ENCODE assay signal across 8 mouse cellular contexts in the genomic region with DNA sequence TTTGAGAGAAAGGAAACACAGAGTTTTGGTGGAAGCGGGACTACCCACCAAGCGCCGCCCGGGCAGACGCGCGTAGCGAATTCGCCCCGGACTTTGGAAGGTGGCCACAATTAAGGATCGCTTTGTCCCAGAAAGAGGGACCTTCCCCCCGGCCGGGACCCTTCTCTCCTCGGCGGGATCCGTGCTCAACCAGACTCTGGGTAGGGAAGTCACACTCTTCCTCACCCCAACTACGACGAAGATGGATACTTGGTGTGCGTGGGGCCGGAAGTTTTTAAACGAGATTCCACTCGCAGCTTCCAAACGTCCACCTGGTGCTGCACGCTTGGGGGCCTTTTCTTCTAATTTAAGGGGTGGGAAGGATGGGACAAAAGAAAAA. TPM values are rescaled to one million over a fixed set of nuclear protein-coding genes. Genes with fewer than 3 reads are reported as not detected.
DNase-seq lines count a peak whose midpoint lies in the region; ATAC-seq and TF ChIP-seq lines count a peak whose summit lies in the region.

No protein-coding gene starts in this region.

- under 1% methylated on average over 24 of the region's 24 CpGs for WGBS in forebrain, embryonic 16.5 days
- under 1% methylated on average over 24 of the region's 24 CpGs for WGBS in kidney, adult 2 months
- 0% methylated on average over 24 of the region's 24 CpGs for WGBS in stomach, postnatal 0 days

- no peak for TF ChIP-seq POLR2A in brain, embryonic 14.5 days (IDR thresholded peaks at IDR 0.05; ENCODE audit: borderline replicate concordance, extremely low read depth, insufficient read depth, insufficient read length, poor library complexity, severe bottlenecking)
- no peak for TF ChIP-seq POLR2A in kidney, adult 2 months (IDR thresholded peaks at IDR 0.05; ENCODE audit: low read depth, low read length)

- peak overlapping the region; percentile 92 for H3K9ac ChIP-seq in forebrain, embryonic 16.5 days (replicated peaks; ENCODE audit: low read depth, low read length)
- H3K9ac ChIP-seq in stomach, postnatal 0 days (ENCODE audit: low read length) = peak overlapping the region; percentile 91

- H3K4me3 ChIP-seq in forebrain, embryonic 16.5 days (replicated peaks; ENCODE audit: low read length) = peak overlapping the region; percentile 77
- peak overlapping the region; percentile 59 for H3K4me3 ChIP-seq in kidney, adult 2 months (ENCODE audit: insufficient read depth, low read depth, low read length)
- peak overlapping the region; percentile 91 for H3K4me3 ChIP-seq in stomach, postnatal 0 days (ENCODE audit: low read depth, low read length)

- H3K36me3 ChIP-seq in forebrain, embryonic 16.5 days (ENCODE audit: control insufficient read depth, insufficient read depth) = no peaks in the 10 kb centered on the region
- H3K36me3 ChIP-seq in kidney, adult 2 months (ENCODE audit: control insufficient read depth, insufficient read depth, low read length) = no peaks in the 10 kb centered on the region
- no peaks in the 10 kb centered on the region for H3K36me3 ChIP-seq in stomach, postnatal 0 days (ENCODE audit: control insufficient read depth, insufficient read depth, low read length)

- ATAC-seq in forebrain, embryonic 16.5 days = no peak
- no peak for ATAC-seq in stomach, postnatal 0 days (ENCODE audit: low FRiP score, low TSS enrichment)
- ATAC-seq in inflammation-experienced regulatory T-cells, adult 6 months = no peak

- H3K27me3 ChIP-seq in forebrain, embryonic 16.5 days (replicated peaks; ENCODE audit: control insufficient read depth, insufficient read depth, low read length) = no peaks in the 10 kb centered on the region
- H3K27me3 ChIP-seq in kidney, adult 2 months (replicated peaks; ENCODE audit: control insufficient read depth, insufficient read depth, low read length) = no peaks in the 10 kb centered on the region
- no peaks in the 10 kb centered on the region for H3K27me3 ChIP-seq in stomach, postnatal 0 days (ENCODE audit: control insufficient read depth, insufficient read depth, low read length)

- DNase-seq in layer of hippocampus, postnatal 36 days = peak; percentile 36 to 49
- DNase-seq in layer of hippocampus, adult 8-10 months (ENCODE audit: low spot score in 2 of 2) = no peak
- peak; percentile 55 for DNase-seq in brain, embryonic 14.5 days (ENCODE audit: low read depth)
- DNase-seq in kidney, adult 2 months = peak; percentile 63
- peak; percentile 50 for DNase-seq in lung, postnatal 10 days
- DNase-seq in stomach, postnatal 0 days (ENCODE audit: low spot score) = peak; percentile 36

- no peaks in the 10 kb centered on the region for H3K9me3 ChIP-seq in forebrain, embryonic 16.5 days (ENCODE audit: control insufficient read depth, low read length)
- no peaks in the 10 kb centered on the region for H3K9me3 ChIP-seq in stomach, postnatal 0 days (ENCODE audit: control insufficient read depth, low read length)

- no peak for TF ChIP-seq CTCF in brain, embryonic 14.5 days (IDR thresholded peaks at IDR 0.05; ENCODE audit: borderline replicate concordance, extremely low read depth, insufficient read depth, insufficient read length)
- no peak for TF ChIP-seq CTCF in kidney, adult 2 months (conservative IDR thresholded peaks at IDR 0.05; ENCODE audit: insufficient read depth, insufficient read length, low read depth, low read length)
- no peak for TF ChIP-seq CTCF in stomach, postnatal 0 days (IDR thresholded peaks at IDR 0.05; ENCODE audit: low read depth)

- H3K4me1 ChIP-seq in forebrain, embryonic 16.5 days (replicated peaks; ENCODE audit: control insufficient read depth, insufficient read depth, low read length) = peaks cover 35% of the 10 kb centered on the region
- peaks cover 17% of the 10 kb centered on the region for H3K4me1 ChIP-seq in kidney, adult 2 months (ENCODE audit: control insufficient read depth, insufficient read depth, low read length)
- peaks cover 11% of the 10 kb centered on the region for H3K4me1 ChIP-seq in stomach, postnatal 0 days (replicated peaks; ENCODE audit: control insufficient read depth, insufficient read depth)

- peak overlapping the region; percentile 92 for H3K4me2 ChIP-seq in forebrain, embryonic 16.5 days (ENCODE audit: low read length)
- H3K4me2 ChIP-seq in stomach, postnatal 0 days (replicated peaks; ENCODE audit: low read depth) = peak overlapping the region; percentile 98

- H3K27ac ChIP-seq in forebrain, embryonic 16.5 days (ENCODE audit: low read length) = peak overlapping the region; percentile 95; the same call in 1 of the 2 replicates
- H3K27ac ChIP-seq in kidney, adult 2 months (ENCODE audit: insufficient read depth, low read depth, low read length) = peak overlapping the region; percentile 91
- peak overlapping the region; percentile 96 for H3K27ac ChIP-seq in stomach, postnatal 0 days (replicated peaks)

- no peak for TF ChIP-seq EP300 in stomach, postnatal 0 days (optimal IDR thresholded peaks at IDR 0.05)

RNA-seq across cellular contexts. Expression of gene Slc38a10, which starts 36.9 kb away (rescaled TPM):
- 10 to 100 TPM; 80.2 to 86.1 TPM for total RNA-seq in layer of hippocampus, postnatal 36 days (2021)
- total RNA-seq in layer of hippocampus, adult 8-10 months (2022) = 10 to 100 TPM; 83.1 to 95.2 (median 88.8) TPM
- 122 and 134 TPM in 2 replicates for polyA plus RNA-seq in brain, embryonic 14.5 days (2012; rRNA removed)
- polyA plus RNA-seq in forebrain, embryonic 16.5 days (2015; fragmentation: Nextera tagmentation; extraction: Ambion mirVana) = 106 and 110 TPM in 2 replicates
- polyA plus RNA-seq in kidney, adult 2 months (2012; rRNA removed) = 151 and 178 TPM in 2 replicates
- polyA plus RNA-seq in stomach, postnatal 0 days (2015; fragmentation: Nextera tagmentation; extraction: Ambion mirVana) = 40.5 and 42.3 TPM in 2 replicates
- 10 to 100 TPM; 39.7 to 62.8 (median 44.1) TPM for polyA plus RNA-seq in inflammation-experienced regulatory T-cells, adult 6 months (2017; shearing (Covaris generic))

RNA-seq across cellular contexts. Expression of gene Bahcc1, which starts 44.7 kb away (rescaled TPM):
- total RNA-seq in layer of hippocampus, postnatal 36 days (2021) = 10 to 100 TPM; 19.6 to 20.0 TPM
- 10 to 100 TPM; 20.0 to 23.4 (median 21.4) TPM for total RNA-seq in layer of hippocampus, adult 8-10 months (2022)
- 29.0 and 47.0 TPM in 2 replicates for polyA plus RNA-seq in brain, embryonic 14.5 days (2012; rRNA removed)
- 14.5 and 14.8 TPM in 2 replicates for polyA plus RNA-seq in forebrain, embryonic 16.5 days (2015; fragmentation: Nextera tagmentation; extraction: Ambion mirVana)
- 8.0 and 9.2 TPM in 2 replicates for polyA plus RNA-seq in kidney, adult 2 months (2012; rRNA removed)
- polyA plus RNA-seq in stomach, postnatal 0 days (2015; fragmentation: Nextera tagmentation; extraction: Ambion mirVana) = 2.7 and 2.9 TPM in 2 replicates
- not detected for polyA plus RNA-seq in inflammation-experienced regulatory T-cells, adult 6 months (2017; shearing (Covaris generic))

Comparison
In these comparisons a context has a peak if more than half of its experiments do, and no peak if none do; other contexts are left out.
1. DNase-seq: peak in layer of hippocampus, postnatal 36 days (2 of 2), brain, embryonic 14.5 days (single experiment), kidney, adult 2 months (single experiment), lung, postnatal 10 days (single experiment) and stomach, postnatal 0 days (single experiment); none in layer of hippocampus, adult 8-10 months (0 of 2).
2. Peak in every context shown above with its lines, with median percentiles within 50 percentile points of each other: H3K27ac ChIP-seq and H3K4me3 ChIP-seq.